Mouse (Mus musculus) G1E (cell line): Measurements from ENCODE around the gene Klk1b1.

Experiments used
- CTCF ChIP-seq: IDR thresholded peaks from 2 replicates; pipeline ENCODE4 v1.5.1; 2012; ENCODE audit warnings: low read depth, low read length, inconsistent platforms, mixed read lengths
- GATA1 ChIP-seq: IDR thresholded peaks from 2 replicates; pipeline ENCODE4 v1.6.1; 2012; ENCODE audit warnings: borderline replicate concordance, low read length, inconsistent platforms, mixed read lengths
- GATA2 ChIP-seq: IDR thresholded peaks from 2 replicates; pipeline ENCODE4 v1.6.1; 2012; ENCODE audit warnings: low read depth, low read length, inconsistent platforms, borderline replicate concordance
- POLR2AphosphoS5 ChIP-seq: IDR thresholded peaks from 2 replicates; pipeline ENCODE4 v1.6.1; 2012; ENCODE audit warnings: low read depth, low read length, inconsistent platforms; ENCODE audit not compliant: insufficient replicate concordance
- TAL1 ChIP-seq: conservative IDR thresholded peaks from 2 replicates; pipeline ENCODE4 v1.6.1; 2012; ENCODE audit warnings: low read depth, low read length, inconsistent platforms, mixed read lengths

DNA sequence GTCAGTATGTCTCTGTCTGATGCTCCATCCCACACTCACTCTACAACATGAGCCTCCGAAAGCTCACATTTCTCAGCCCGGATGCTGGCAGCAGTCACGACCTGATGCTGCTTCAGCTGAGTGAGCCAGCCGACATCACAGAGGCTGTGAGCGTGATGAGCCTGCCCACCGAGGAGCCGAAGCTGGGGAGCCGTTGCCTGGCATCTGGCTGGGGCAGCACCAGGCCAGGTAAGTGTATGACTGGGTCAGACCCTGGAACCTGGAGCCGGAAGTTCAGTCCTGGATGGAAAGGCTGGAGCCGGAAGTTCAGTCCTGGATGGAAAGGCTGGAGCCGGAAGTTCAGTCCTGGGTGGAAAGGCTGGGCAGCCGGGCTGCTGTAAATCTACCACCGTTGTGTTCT is 48.1 kb upstream of the Klk1b1 start:
- no peak for TF ChIP-seq CTCF
- no peak for TF ChIP-seq TAL1
- TF ChIP-seq POLR2AphosphoS5, result no peak
- TF ChIP-seq GATA1, result no peak
- TF ChIP-seq GATA2, result no peak
